Mouse (Mus musculus): ENCODE data around the gene Lypd6b.
A peak's percentile ranks its signal among the peaks of the same experiment; 100 is the strongest.

Lypd6b gene

DNA sequence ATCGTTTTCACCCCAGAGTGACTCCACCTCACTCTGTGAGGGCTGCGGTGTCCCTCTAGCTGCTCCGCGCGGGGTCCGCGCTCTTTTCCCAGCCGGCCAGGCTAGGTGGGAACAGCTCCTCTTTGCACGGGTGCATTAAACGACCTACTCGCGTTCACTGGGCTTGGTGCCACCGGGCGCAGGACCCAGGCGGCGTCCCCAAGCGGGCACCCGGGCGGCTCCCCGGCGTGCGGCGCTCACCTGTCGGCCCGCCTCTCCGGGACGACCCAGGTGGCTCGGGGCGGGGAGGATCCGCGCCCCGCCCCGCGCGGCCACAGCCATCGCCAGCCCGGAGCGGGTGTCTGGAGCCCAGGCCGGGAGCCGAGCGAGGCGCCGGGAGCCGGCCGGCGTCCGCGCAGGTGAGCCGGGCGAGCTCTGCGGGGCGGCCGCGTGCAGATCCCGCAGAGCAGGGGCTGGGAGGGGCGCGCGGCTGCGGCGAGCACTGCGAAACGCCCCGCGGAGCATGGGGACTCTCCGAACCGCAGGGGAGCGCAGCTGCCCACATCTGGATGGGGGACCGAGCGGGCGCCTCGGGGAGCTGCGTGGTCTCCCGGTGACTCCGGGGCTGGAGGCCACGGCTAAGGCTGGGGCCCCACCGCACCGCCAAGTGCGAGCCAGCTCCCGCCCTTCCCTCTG, at the start of gene Lypd6b:
Gene Lypd6b, plus strand, starts transcription at position 313 of the 675 bp plus-strand sequence.
- no peak for DNase-seq (ENCODE audit: low read depth)

DNA sequence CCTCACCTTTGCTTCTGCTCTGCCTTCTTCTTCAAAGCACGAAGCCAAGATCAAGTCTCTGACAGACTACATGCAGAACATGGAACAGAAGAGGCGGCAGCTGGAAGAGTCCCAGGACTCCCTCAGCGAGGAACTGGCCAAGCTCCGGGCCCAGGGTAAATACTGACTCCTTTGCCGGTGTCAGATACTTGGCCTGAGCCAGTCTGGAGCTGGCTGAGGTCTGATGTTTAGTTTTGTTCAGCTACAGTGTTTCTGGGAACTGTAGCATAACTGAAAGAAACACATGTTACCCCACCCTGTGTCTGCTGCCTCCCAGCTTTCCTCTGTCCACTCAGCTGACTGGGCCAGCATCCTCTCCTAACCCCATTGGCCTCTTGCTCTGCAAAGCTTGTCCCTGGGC, 48.4 kb upstream of the Lypd6b start:
- DNase-seq (ENCODE audit: low read depth): no peak

DNA sequence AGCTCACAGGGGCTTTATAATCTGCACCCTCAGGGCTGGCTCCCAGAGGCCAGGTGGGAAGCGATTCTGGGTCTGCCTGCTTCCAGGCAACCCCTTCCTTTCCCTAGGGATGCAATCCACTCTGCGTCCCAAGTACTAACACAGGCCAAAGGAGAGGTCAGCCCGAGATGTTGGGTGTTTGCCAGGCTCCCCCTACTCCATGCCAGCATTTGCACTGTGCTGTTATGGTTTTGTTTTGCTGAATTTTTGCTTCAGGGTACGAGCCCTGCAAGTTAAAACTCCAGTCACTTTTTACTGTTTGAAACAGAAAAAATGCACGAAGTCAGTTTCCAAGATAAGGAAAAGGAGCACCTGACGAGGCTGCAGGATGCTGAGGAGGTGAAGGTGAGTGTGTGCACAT, 46.5 kb upstream of the Lypd6b start:
- no peak for DNase-seq (ENCODE audit: low read depth)

GRCm38 (mm10) chr2:49741895-49742734, 45.4 kb upstream of the Lypd6b start:
- no peak for DNase-seq (ENCODE audit: low read depth)

DNA sequence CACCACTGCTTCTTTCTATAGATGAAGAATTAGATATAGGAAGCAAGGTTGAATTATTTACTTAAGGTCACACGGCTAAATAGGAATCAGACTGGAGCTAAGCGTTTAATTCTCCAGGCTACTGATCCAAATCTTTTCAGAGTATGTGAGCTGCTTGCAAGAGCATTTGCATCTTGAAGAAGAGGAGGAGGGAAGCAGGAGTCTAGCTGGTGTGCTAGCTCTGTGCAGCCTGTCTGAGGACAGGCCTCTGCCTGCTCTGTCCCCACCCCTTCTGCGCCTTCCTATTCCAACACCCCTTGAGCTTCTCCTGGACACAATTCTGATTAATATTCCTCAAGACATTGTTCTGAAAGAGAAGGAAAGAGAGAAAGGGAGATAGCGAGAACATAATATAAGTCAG, 44.6 kb upstream of the Lypd6b start:
- DNase-seq (ENCODE audit: low read depth): no peak

GRCm38 (mm10) chr2:49743775-49744174, 43.7 kb upstream of the Lypd6b start:
- DNase-seq (ENCODE audit: low read depth): no peak

GRCm38 (mm10) chr2:49744251-49745093, 43.0 kb upstream of the Lypd6b start:
- no peak for DNase-seq (ENCODE audit: low read depth)

DNA sequence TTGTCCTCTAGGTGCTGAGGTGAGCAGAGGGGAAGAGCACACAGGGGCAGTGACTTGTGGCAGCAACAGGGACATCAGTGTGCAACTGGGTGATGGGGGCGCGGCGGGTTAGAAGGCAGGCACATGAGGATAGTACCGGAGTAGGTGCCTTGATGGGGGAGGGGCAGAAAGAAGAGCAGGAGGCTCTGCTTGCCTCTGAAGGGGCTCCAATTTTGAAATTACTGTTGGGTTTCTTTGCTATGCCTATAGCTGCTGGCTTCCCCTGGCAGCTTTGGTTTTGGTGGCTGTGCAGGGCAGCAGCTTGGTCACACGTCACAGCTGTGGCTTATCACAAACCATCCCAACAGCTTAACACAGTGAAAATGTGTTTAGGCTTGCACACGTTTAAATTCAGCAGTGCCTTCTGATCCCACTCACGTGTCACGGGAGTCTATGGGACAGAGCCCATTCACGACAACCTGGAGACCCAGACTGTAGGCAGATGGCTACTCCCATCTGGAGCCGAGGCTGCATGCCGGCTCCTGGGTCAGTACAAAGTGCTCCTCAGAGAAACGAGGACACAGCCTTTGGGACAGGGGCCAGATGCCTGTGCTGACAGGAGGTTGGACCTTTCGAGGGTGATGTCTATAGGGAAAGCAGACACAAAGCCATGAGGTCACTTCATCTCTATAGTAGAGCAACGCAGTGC, 42.2 kb upstream of the Lypd6b start:
- DNase-seq (ENCODE audit: low read depth): no peak

DNA sequence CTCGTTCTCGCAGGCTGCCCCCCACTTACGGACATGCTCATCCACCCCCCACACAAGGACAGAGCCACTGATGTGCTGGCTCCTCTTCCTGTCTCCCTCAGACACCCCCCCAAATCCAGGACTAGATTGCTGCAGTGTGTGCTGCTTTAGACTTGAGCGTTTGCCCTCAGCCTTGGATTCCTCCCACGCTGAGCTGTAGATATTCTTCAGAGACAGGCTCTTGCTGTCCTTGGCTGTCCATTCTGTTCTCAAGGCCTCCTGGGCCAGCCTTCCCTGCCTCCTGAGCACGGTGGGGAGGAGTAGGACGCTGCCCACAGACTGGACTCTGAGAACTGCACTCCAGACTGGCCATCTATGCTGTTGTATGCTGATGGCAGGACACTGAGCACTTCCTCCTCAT, 40.5 kb upstream of the Lypd6b start:
- no peak for DNase-seq (ENCODE audit: low read depth)

DNA sequence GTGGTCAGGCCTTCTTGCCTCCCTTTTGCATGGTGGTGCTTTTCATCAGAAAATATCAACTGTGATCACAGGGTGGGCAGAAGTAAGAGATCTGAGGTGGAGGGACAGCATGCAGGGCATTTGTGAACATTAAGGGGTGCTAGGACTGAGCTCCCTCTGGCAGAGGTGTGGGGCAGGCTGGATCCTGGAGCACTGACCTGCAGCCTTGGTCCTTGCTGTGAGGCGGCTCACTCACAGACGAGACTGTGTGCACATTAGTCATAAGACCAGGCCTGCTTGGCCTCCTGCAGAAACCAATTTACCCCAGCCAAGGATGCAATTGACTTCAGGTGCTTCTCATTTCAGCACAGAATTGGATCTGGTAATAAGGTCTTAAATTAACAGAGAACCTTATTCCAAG, 39.8 kb upstream of the Lypd6b start:
- no peak for DNase-seq (ENCODE audit: low read depth)

GRCm38 (mm10) chr2:49748628-49749342, 38.7 kb upstream of the Lypd6b start:
- no peak for DNase-seq (ENCODE audit: low read depth)

- DNase-seq (ENCODE audit: low read depth): no peak
Measured at GRCm38 (mm10) chr2:49749730-49750576, 37.5 kb upstream of the Lypd6b start.

DNA sequence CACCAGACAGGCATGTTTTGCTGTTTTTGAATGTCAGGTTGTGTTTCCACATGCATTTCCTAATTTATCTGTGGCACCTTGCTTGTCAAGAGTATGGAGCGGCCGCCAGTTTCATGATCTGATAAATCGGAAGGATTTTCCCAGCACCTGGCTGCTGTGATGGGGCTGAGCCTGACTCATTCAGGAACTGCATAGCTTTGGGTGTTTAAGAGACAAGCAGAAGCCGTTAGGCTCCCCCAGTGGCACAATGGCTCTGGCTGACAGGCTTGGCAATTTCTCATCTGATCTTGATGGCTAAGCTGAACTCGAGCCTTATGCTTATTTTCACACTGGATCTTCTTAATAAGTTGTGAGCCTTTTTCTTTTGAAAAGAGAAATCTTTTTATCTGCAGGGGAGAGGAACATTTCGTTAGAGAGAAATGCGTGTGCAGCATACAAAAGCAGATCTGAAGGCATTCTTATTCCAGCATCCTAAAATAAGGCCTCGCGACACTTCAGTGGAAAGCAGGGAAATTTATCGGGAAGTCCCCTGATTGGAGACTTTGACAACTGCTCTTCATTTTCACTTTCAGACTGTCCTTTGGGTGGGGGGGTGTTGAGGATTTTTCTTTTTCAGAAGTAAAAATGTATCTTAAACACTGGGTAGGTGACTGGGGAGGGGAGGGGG, 35.8 kb upstream of the Lypd6b start:
- DNase-seq (ENCODE audit: low read depth): no peak

DNA sequence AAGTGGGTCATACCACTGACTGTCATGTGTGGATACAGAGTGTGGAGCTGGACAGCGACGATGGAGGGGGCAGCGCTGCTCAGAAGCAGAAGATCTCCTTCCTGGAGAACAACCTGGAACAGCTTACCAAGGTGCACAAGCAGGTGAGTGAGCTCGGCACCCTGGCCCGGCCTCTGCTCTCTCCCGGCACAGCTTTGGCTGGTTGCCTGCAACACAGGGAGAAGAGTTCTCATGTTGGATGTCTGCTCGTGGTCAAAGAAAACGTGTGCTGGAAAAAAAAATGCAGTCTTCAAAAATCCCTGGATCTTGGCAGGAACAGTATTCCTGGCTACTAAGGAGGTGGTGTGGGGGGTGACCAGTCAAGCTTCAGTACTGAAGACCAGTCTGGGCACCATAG, 35.3 kb upstream of the Lypd6b start:
- no peak for DNase-seq (ENCODE audit: low read depth)

GRCm38 (mm10) chr2:49753062-49753461, 34.4 kb upstream of the Lypd6b start:
- DNase-seq (ENCODE audit: low read depth): no peak

GRCm38 (mm10) chr2:49755054-49755453, 32.4 kb upstream of the Lypd6b start:
- no peak for DNase-seq (ENCODE audit: low read depth)

GRCm38 (mm10) chr2:49757616-49758015, 29.9 kb upstream of the Lypd6b start:
- DNase-seq (ENCODE audit: low read depth): no peak

- DNase-seq (ENCODE audit: low read depth): peak; percentile 78
Measured at GRCm38 (mm10) chr2:49764331-49764946, 23.0 kb upstream of the Lypd6b start.

GRCm38 (mm10) chr2:49768916-49769315, 18.6 kb upstream of the Lypd6b start:
- no peak for DNase-seq (ENCODE audit: low read depth)
